Mouse (Mus musculus): ENCODE results near the gene Pank1. TPM values are rescaled to one million over a fixed set of nuclear protein-coding genes. Genes with fewer than 3 reads are reported as not detected.
A peak's percentile ranks its signal among the peaks of the same experiment; 100 is the strongest.

The Pank1 gene
- total RNA-seq, 1 experiment from 2014 or later, result 2.6 TPM

GRCm38 (mm10) chr19:34883526-34884224 lies 4.4 kb upstream of the Pank1 start:
- ATAC-seq (replicated peaks; ENCODE audit: insufficient number of reproducible peaks, low FRiP score, low TSS enrichment, poor library complexity, severe bottlenecking), result no peak

GRCm38 (mm10) chr19:34882443-34882842 lies 3.2 kb upstream of the Pank1 start:
- ATAC-seq (replicated peaks; ENCODE audit: insufficient number of reproducible peaks, low FRiP score, low TSS enrichment, poor library complexity, severe bottlenecking), result no peak

GRCm38 (mm10) chr19:34881160-34881559 lies 1.9 kb upstream of the Pank1 start:
- ATAC-seq (replicated peaks; ENCODE audit: insufficient number of reproducible peaks, low FRiP score, low TSS enrichment, poor library complexity, severe bottlenecking), result no peak

- ATAC-seq (replicated peaks; ENCODE audit: insufficient number of reproducible peaks, low FRiP score, low TSS enrichment, poor library complexity, severe bottlenecking), result no peak
Observed at GRCm38 (mm10) chr19:34879624-34880023, 369 bp upstream of the Pank1 start.

- ATAC-seq (replicated peaks; ENCODE audit: insufficient number of reproducible peaks, low FRiP score, low TSS enrichment, poor library complexity, severe bottlenecking), result peak; percentile 92
Observed at GRCm38 (mm10) chr19:34877898-34878602, 1.2 kb downstream of the Pank1 start.

GRCm38 (mm10) chr19:34876676-34877075 lies 2.6 kb downstream of the Pank1 start:
- no peak for ATAC-seq (replicated peaks; ENCODE audit: insufficient number of reproducible peaks, low FRiP score, low TSS enrichment, poor library complexity, severe bottlenecking)

- no peak for ATAC-seq (replicated peaks; ENCODE audit: insufficient number of reproducible peaks, low FRiP score, low TSS enrichment, poor library complexity, severe bottlenecking)
Observed at GRCm38 (mm10) chr19:34869375-34869774, 9.9 kb downstream of the Pank1 start.

GRCm38 (mm10) chr19:34868093-34868741 lies 11.0 kb downstream of the Pank1 start:
- no peak for ATAC-seq (replicated peaks; ENCODE audit: insufficient number of reproducible peaks, low FRiP score, low TSS enrichment, poor library complexity, severe bottlenecking)

- no peak for ATAC-seq (replicated peaks; ENCODE audit: insufficient number of reproducible peaks, low FRiP score, low TSS enrichment, poor library complexity, severe bottlenecking)
Observed at GRCm38 (mm10) chr19:34863737-34864136, 15.5 kb downstream of the Pank1 start.

GRCm38 (mm10) chr19:34856021-34856651 lies 23.1 kb downstream of the Pank1 start:
- ATAC-seq (replicated peaks; ENCODE audit: insufficient number of reproducible peaks, low FRiP score, low TSS enrichment, poor library complexity, severe bottlenecking), result no peak

GRCm38 (mm10) chr19:34851161-34851560 lies 28.1 kb downstream of the Pank1 start:
- ATAC-seq (replicated peaks; ENCODE audit: insufficient number of reproducible peaks, low FRiP score, low TSS enrichment, poor library complexity, severe bottlenecking), result no peak

GRCm38 (mm10) chr19:34849426-34849825 lies 29.8 kb downstream of the Pank1 start:
- ATAC-seq (replicated peaks; ENCODE audit: insufficient number of reproducible peaks, low FRiP score, low TSS enrichment, poor library complexity, severe bottlenecking), result no peak

GRCm38 (mm10) chr19:34848164-34848563 lies 31.1 kb downstream of the Pank1 start:
- ATAC-seq (replicated peaks; ENCODE audit: insufficient number of reproducible peaks, low FRiP score, low TSS enrichment, poor library complexity, severe bottlenecking), result no peak

GRCm38 (mm10) chr19:34847103-34847502 lies 32.2 kb downstream of the Pank1 start:
- ATAC-seq (replicated peaks; ENCODE audit: insufficient number of reproducible peaks, low FRiP score, low TSS enrichment, poor library complexity, severe bottlenecking), result no peak

GRCm38 (mm10) chr19:34846508-34847038 lies 32.7 kb downstream of the Pank1 start:
- ATAC-seq (replicated peaks; ENCODE audit: insufficient number of reproducible peaks, low FRiP score, low TSS enrichment, poor library complexity, severe bottlenecking), result peak; percentile 72

GRCm38 (mm10) chr19:34846005-34846404 lies 33.2 kb downstream of the Pank1 start:
- ATAC-seq (replicated peaks; ENCODE audit: insufficient number of reproducible peaks, low FRiP score, low TSS enrichment, poor library complexity, severe bottlenecking), result no peak

GRCm38 (mm10) chr19:34845331-34845730 lies 33.9 kb downstream of the Pank1 start:
- ATAC-seq (replicated peaks; ENCODE audit: insufficient number of reproducible peaks, low FRiP score, low TSS enrichment, poor library complexity, severe bottlenecking), result no peak

- ATAC-seq (replicated peaks; ENCODE audit: insufficient number of reproducible peaks, low FRiP score, low TSS enrichment, poor library complexity, severe bottlenecking), result no peak
Observed at GRCm38 (mm10) chr19:34844760-34845159, 34.5 kb downstream of the Pank1 start.

GRCm38 (mm10) chr19:34844047-34844446 lies 35.2 kb downstream of the Pank1 start:
- ATAC-seq (replicated peaks; ENCODE audit: insufficient number of reproducible peaks, low FRiP score, low TSS enrichment, poor library complexity, severe bottlenecking), result no peak

Measured in monocyte, adult 5-6 weeks (primary cell).